Mouse (Mus musculus) liver, embryonic 14.5 days (tissue): ENCODE results near the gene Bicd2. TPM values are rescaled to one million over a fixed set of nuclear protein-coding genes. Genes with fewer than 3 reads are reported as not detected.

ENCODE experiments used
- ATAC-seq: fragments of 200-750 bp; cut with Nextera tagmentation; 2 replicates; pipeline ENCODE4 v1.8.0; 2017; ENCODE audit warnings: moderate number of reproducible peaks, mild to moderate bottlenecking, moderate library complexity; ENCODE audit not compliant: insufficient read depth
- DNase-seq, 3 experiments: peaks; one replicate each; pipeline ENCODE4 v3.0.0-alpha.2; 2012 to 2013; ENCODE audit warnings: low read depth in 3 of 3, low spot score in 3 of 3
- H3K27ac ChIP-seq: fragments of 300-500 bp; sonication (generic); 2 replicates; pipeline ENCODE4 v1.5.1; 2014; ENCODE audit warnings: moderate library complexity, mild to moderate bottlenecking, control low read depth, inconsistent platforms
- H3K27me3 ChIP-seq: fragments of 300-500 bp; sonication (generic); 2 replicates; pipeline ENCODE4 v1.6.1; 2014; ENCODE audit warnings: mild to moderate bottlenecking, low read length, moderate library complexity; ENCODE audit not compliant: control insufficient read depth, insufficient read depth
- H3K36me3 ChIP-seq: fragments of 300-500 bp; sonication (generic); replicated peaks from 2 replicates; pipeline ENCODE4 v1.6.1; 2014; ENCODE audit warnings: low read depth; ENCODE audit not compliant: control insufficient read depth, insufficient read depth
- H3K4me1 ChIP-seq, 2 experiments: fragments of 200-500 bp in 1 of 2; fragments of 300-500 bp in 1 of 2; sonication (generic) in 1 of 2; replicated peaks; 2 replicates each; pipeline ENCODE4 v1.6.1; 2012 to 2014; ENCODE audit warnings: antibody characterized with exemption in 1 of 2, inconsistent platforms in 1 of 2, low read length in 1 of 2; ENCODE audit not compliant: control insufficient read depth in 2 of 2, insufficient read depth in 2 of 2
- H3K4me2 ChIP-seq: fragments of 300-500 bp; sonication (generic); 2 replicates; pipeline ENCODE4 v1.6.1; 2014; ENCODE audit warnings: low read depth, mild to moderate bottlenecking, control low read depth, moderate library complexity
- H3K4me3 ChIP-seq, 2 experiments: fragments of 200-500 bp in 1 of 2; fragments of 300-500 bp in 1 of 2; sonication (generic) in 1 of 2; 2 replicates each; pipeline ENCODE4 v1.5.1; 2012 to 2014; ENCODE audit warnings: low read depth in 2 of 2, low read length in 2 of 2, mild to moderate bottlenecking in 2 of 2, control low read depth in 1 of 2, inconsistent platforms in 1 of 2, moderate library complexity in 1 of 2; ENCODE audit not compliant: insufficient read depth in 1 of 2
- H3K9ac ChIP-seq: fragments of 300-500 bp; sonication (generic); replicated peaks from 2 replicates; pipeline ENCODE4 v1.6.1; 2014; ENCODE audit warnings: mild to moderate bottlenecking, control low read depth, moderate library complexity
- H3K9me3 ChIP-seq: fragments of 300-500 bp; sonication (generic); 2 replicates; pipeline ENCODE4 v1.6.1; 2016; ENCODE audit warnings: low read length, mixed read lengths; ENCODE audit not compliant: control insufficient read depth
- CTCF ChIP-seq: IDR thresholded peaks from 2 replicates; pipeline ENCODE4 v1.5.1; 2016; ENCODE audit warnings: antibody characterized with exemption, low read depth, control low read depth
- EP300 ChIP-seq: IDR thresholded peaks from 2 replicates; pipeline ENCODE4 v1.6.1; 2016; ENCODE audit warnings: antibody characterized with exemption, low read depth
- WGBS: fragments of 180-500 bp; shearing (Covaris S2); extraction: QIAGEN DNeasy Blood & Tissue Kit; methylation state at CpG from one replicate; pipeline ENCODE4 v1.1.7; 2014; ENCODE audit not compliant: insufficient replicate concordance; 5-methylcytosine and 5-hydroxymethylcytosine counted together
- polyA plus RNA-seq, 2 experiments: library from polyadenylated mRNA; depleted of rRNA in 1 of 2; stranded (reverse) in 1 of 2; unstranded in 1 of 2; fragments of >200 nt; fragmentation: Nextera tagmentation in 1 of 2; extraction: Ambion mirVana in 1 of 2; gene quantifications; 2 replicates each; pipeline versions ENCODE4 v1.2.1 to v1.2.3; 2012 to 2014

Bicd2 gene
- polyA plus RNA-seq, 2 experiments = 5.9 to 6.4 TPM

- H3K27me3 ChIP-seq = no peaks in the 10 kb centered on the region
- no peak overlapping the region for H3K4me3 ChIP-seq
- no peak overlapping the region for H3K9ac ChIP-seq
- peaks cover 6 to 31% of the 10 kb centered on the region in 2 experiments; a peak in 3 of 4 replicates for H3K4me1 ChIP-seq
- H3K9me3 ChIP-seq = no peaks in the 10 kb centered on the region
- no peak overlapping the region for H3K27ac ChIP-seq
- WGBS = 9% methylated on average over 3 of the region's 3 CpGs
- no peak for DNase-seq
- no peak for TF ChIP-seq CTCF
- no peak for TF ChIP-seq EP300
- H3K4me2 ChIP-seq = no peak overlapping the region
- no peaks in the 10 kb centered on the region for H3K36me3 ChIP-seq
- no peak for ATAC-seq
Observed at GRCm38 (mm10) chr13:49360906-49361406, 19.6 kb downstream of the Bicd2 start.

DNA sequence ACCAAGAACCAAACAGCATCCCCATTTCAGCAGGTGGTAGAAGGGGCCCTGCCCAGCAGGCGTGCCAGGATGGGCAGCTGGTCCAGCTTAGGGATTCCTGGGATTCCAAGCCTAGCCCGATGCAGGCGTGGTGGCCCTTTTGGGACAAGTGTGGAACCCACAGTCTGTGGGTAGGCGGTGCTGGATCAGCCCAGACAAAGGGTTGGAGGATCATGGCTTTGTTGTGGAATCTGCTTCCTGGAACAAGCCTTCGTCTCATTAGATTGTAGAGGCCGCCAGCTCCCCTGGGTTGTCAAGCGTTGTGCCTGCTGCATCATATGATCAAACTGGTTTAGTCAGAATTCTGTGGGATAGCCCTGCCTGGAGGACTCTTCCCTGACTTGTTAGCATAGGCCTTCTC is 21.0 kb downstream of the Bicd2 start:
- WGBS = 75% methylated on average over 7 of the region's 7 CpGs
- ATAC-seq (no peak), DNase-seq (no peak)
- Histone ChIP-seq H3K27me3 (no peaks in the 10 kb centered on the region), H3K27ac (no peak overlapping the region), H3K9ac (no peak overlapping the region), H3K4me1 (peaks cover 6 to 33% of the 10 kb centered on the region in 2 experiments; a peak in 3 of 4 replicates), H3K4me2 (no peak overlapping the region), H3K9me3 (no peaks in the 10 kb centered on the region), H3K36me3 (no peaks in the 10 kb centered on the region), H3K4me3 (no peak overlapping the region)
- TF ChIP-seq EP300 = no peak
- TF ChIP-seq CTCF = no peak

GRCm38 (mm10) chr13:49362804-49363203 is 21.4 kb downstream of the Bicd2 start:
- DNase-seq = no peak
- no peak for ATAC-seq
- Histone ChIP-seq H3K27ac (no peak overlapping the region), H3K9me3 (no peaks in the 10 kb centered on the region), H3K27me3 (no peaks in the 10 kb centered on the region), H3K4me2 (no peak overlapping the region), H3K4me1 (peaks cover 6 to 31% of the 10 kb centered on the region in 2 experiments; a peak in 3 of 4 replicates), H3K9ac (no peak overlapping the region), H3K4me3 (no peak overlapping the region), H3K36me3 (no peaks in the 10 kb centered on the region)
- 67% methylated on average over 2 of the region's 2 CpGs for WGBS
- no peak for TF ChIP-seq EP300
- TF ChIP-seq CTCF = no peak

DNA sequence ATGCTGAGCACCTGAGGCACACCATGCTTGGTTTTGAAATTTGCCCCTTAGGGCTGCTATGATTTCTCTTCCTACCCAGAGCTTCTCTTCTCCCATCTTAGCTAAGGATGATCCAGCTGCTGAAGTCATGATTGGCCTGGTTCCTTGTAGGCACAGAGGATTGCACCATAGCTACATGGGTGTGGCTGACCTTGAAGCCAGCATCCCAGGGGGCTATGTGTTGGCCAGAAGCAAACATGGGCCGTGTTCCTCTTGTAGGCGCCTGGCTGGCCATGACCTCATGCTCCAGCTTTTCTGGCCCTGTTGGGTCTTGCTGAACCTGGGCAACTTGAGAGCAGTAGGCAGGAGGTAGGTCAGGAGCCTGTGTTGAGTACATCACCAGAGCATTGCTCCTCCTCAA is 23.3 kb downstream of the Bicd2 start:
- Histone ChIP-seq H3K27ac (no peak overlapping the region), H3K9ac (no peak overlapping the region), H3K36me3 (0 out of 2 replicates have a peak, but pooled peaks cover 1% of the 10 kb centered on the region), H3K4me2 (no peak overlapping the region), H3K9me3 (no peaks in the 10 kb centered on the region), H3K4me3 (no peak overlapping the region), H3K27me3 (no peaks in the 10 kb centered on the region), H3K4me1 (peaks cover 0 to 26% of the 10 kb centered on the region in 2 experiments; a peak in 2 of 4 replicates)
- TF ChIP-seq EP300 (no peak), CTCF (no peak)
- DNase-seq (no peak), ATAC-seq (no peak)
- WGBS = 63% methylated on average over 2 of the region's 2 CpGs

- whole genome bisulfite sequencing = 63% methylated on average over 4 of the region's 4 CpGs
- DNase-seq (no peak), ATAC-seq (no peak)
- Histone ChIP-seq H3K9ac (no peak overlapping the region), H3K27ac (no peak overlapping the region), H3K9me3 (no peaks in the 10 kb centered on the region), H3K4me2 (no peak overlapping the region), H3K4me1 (peaks cover 0 to 29% of the 10 kb centered on the region in 2 experiments; a peak in 2 of 4 replicates), H3K36me3 (0 out of 2 replicates have a peak, but pooled peaks cover 2% of the 10 kb centered on the region), H3K4me3 (no peak overlapping the region), H3K27me3 (no peaks in the 10 kb centered on the region)
- no peak for TF ChIP-seq EP300
- TF ChIP-seq CTCF = peak; percentile 16; the same call in 1 of the 2 replicates
Observed at GRCm38 (mm10) chr13:49367657-49368440, 26.5 kb downstream of the Bicd2 start.
